Mouse (Mus musculus) liver, postnatal 0 days (tissue): ENCODE data around the gene Mybphl.

Source experiments
- CTCF ChIP-seq: sonication (generic); IDR thresholded peaks from 2 replicates; pipeline ENCODE4 v1.5.1; 2016; ENCODE audit warnings: antibody characterized with exemption, low read depth
- EP300 ChIP-seq: IDR thresholded peaks from 2 replicates; pipeline ENCODE4 v1.6.1; 2016; ENCODE audit warnings: antibody characterized with exemption, low read depth, mild to moderate bottlenecking

DNA sequence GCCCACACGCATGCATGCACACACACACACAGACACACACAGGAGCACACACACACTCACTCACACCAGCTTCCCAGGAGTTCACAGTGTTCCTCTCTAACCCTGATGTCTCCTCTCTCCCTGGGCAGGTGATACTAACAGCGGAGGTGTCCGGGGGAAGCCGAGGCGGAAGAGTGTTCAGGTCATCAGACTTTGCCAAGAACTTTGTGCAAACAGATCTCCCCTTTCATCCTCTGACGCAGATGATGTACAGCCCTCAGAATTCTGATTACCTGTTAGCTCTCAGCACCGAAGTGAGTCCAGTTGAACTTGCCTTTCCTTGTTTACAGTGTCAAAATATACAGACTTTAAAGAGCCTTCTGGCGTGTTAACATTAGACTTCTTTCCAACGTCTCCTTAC is 39.2 kb upstream of the Mybphl start:
- TF ChIP-seq CTCF (no peak), EP300 (no peak)
